Mouse (Mus musculus) liver, embryonic 14.5 days (tissue): ENCODE data around the gene Slc4a8. TPM values are rescaled to one million over a fixed set of nuclear protein-coding genes. Genes with fewer than 3 reads are reported as not detected.

Experiments used
- ATAC-seq: fragments of 200-750 bp; cut with Nextera tagmentation; 2 replicates; pipeline ENCODE4 v1.8.0; 2017; ENCODE audit warnings: moderate number of reproducible peaks, mild to moderate bottlenecking, moderate library complexity; ENCODE audit not compliant: insufficient read depth
- DNase-seq, 3 experiments: peaks; one replicate each; pipeline ENCODE4 v3.0.0-alpha.2; 2012 to 2013; ENCODE audit warnings: low read depth in 3 of 3, low spot score in 3 of 3
- H3K27ac ChIP-seq: fragments of 300-500 bp; sonication (generic); 2 replicates; pipeline ENCODE4 v1.5.1; 2014; ENCODE audit warnings: moderate library complexity, mild to moderate bottlenecking, control low read depth, inconsistent platforms
- H3K27me3 ChIP-seq: fragments of 300-500 bp; sonication (generic); 2 replicates; pipeline ENCODE4 v1.6.1; 2014; ENCODE audit warnings: mild to moderate bottlenecking, low read length, moderate library complexity; ENCODE audit not compliant: control insufficient read depth, insufficient read depth
- H3K36me3 ChIP-seq: fragments of 300-500 bp; sonication (generic); replicated peaks from 2 replicates; pipeline ENCODE4 v1.6.1; 2014; ENCODE audit warnings: low read depth; ENCODE audit not compliant: control insufficient read depth, insufficient read depth
- H3K4me1 ChIP-seq, 2 experiments: fragments of 200-500 bp in 1 of 2; fragments of 300-500 bp in 1 of 2; sonication (generic) in 1 of 2; replicated peaks; 2 replicates each; pipeline ENCODE4 v1.6.1; 2012 to 2014; ENCODE audit warnings: antibody characterized with exemption in 1 of 2, inconsistent platforms in 1 of 2, low read length in 1 of 2; ENCODE audit not compliant: control insufficient read depth in 2 of 2, insufficient read depth in 2 of 2
- H3K4me2 ChIP-seq: fragments of 300-500 bp; sonication (generic); 2 replicates; pipeline ENCODE4 v1.6.1; 2014; ENCODE audit warnings: low read depth, mild to moderate bottlenecking, control low read depth, moderate library complexity
- H3K4me3 ChIP-seq, 2 experiments: fragments of 200-500 bp in 1 of 2; fragments of 300-500 bp in 1 of 2; sonication (generic) in 1 of 2; 2 replicates each; pipeline ENCODE4 v1.5.1; 2012 to 2014; ENCODE audit warnings: low read depth in 2 of 2, low read length in 2 of 2, mild to moderate bottlenecking in 2 of 2, control low read depth in 1 of 2, inconsistent platforms in 1 of 2, moderate library complexity in 1 of 2; ENCODE audit not compliant: insufficient read depth in 1 of 2
- H3K9ac ChIP-seq: fragments of 300-500 bp; sonication (generic); replicated peaks from 2 replicates; pipeline ENCODE4 v1.6.1; 2014; ENCODE audit warnings: mild to moderate bottlenecking, control low read depth, moderate library complexity
- H3K9me3 ChIP-seq: fragments of 300-500 bp; sonication (generic); 2 replicates; pipeline ENCODE4 v1.6.1; 2016; ENCODE audit warnings: low read length, mixed read lengths; ENCODE audit not compliant: control insufficient read depth
- CTCF ChIP-seq: IDR thresholded peaks from 2 replicates; pipeline ENCODE4 v1.5.1; 2016; ENCODE audit warnings: antibody characterized with exemption, low read depth, control low read depth
- EP300 ChIP-seq: IDR thresholded peaks from 2 replicates; pipeline ENCODE4 v1.6.1; 2016; ENCODE audit warnings: antibody characterized with exemption, low read depth
- WGBS: fragments of 180-500 bp; shearing (Covaris S2); extraction: QIAGEN DNeasy Blood & Tissue Kit; methylation state at CpG from one replicate; pipeline ENCODE4 v1.1.7; 2014; ENCODE audit not compliant: insufficient replicate concordance; 5-methylcytosine and 5-hydroxymethylcytosine counted together
- polyA plus RNA-seq, 2 experiments: library from polyadenylated mRNA; depleted of rRNA in 1 of 2; stranded (reverse) in 1 of 2; unstranded in 1 of 2; fragments of >200 nt; fragmentation: Nextera tagmentation in 1 of 2; extraction: Ambion mirVana in 1 of 2; gene quantifications; 2 replicates each; pipeline versions ENCODE4 v1.2.1 to v1.2.3; 2012 to 2014

Slc4a8 gene
- polyA plus RNA-seq, 2 experiments, result 0.16 to 0.55 TPM

DNA sequence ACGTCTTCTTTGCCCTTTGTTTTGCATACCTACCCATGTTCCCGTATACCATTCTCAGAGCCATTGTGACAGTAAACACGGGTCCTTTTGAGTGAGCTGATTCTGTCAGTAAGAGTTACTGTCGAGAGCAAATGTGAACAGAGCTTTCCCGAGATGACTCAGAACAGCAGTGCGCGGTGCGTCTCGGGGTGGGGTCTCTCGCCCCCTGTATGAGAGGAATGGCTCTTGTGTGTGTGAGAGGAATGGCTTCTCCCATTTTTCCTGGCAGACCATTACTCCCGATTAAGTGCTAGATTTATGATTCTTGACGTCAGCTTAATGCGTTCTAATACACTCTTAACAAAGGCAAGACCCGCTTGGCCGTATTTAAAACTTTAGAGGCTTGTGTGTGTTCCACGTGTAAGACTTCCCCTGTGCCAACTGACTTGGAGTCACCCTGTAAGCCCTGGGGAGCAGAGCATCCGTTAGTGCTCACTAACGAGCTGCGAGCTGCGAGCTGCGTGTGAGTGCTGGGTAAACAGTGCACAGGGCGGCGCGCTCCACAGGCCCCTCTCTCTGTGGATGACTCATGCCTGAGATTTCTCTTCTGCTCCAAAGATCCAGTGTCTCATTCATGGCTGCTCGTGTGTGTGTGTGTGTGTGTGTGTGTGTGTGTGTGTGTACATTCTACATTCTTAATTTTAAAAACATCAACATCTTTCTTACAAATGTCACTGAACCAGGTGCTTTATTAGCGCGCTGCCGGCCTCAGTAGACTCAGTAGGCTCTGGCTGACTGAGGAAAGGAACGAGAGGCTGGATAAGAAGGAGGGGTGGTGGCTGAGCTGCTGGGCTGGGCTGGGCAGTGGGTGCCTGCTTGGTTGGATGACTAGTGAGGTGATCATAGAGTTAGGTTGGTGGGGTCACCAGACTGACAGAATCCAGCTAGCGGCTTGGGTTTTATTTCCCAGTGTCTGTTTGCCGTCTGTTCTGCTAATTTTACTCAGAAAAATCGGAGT is 15.8 kb downstream of the Slc4a8 start:
- H3K4me2 ChIP-seq, result no peak overlapping the region
- no peak for DNase-seq

DNA sequence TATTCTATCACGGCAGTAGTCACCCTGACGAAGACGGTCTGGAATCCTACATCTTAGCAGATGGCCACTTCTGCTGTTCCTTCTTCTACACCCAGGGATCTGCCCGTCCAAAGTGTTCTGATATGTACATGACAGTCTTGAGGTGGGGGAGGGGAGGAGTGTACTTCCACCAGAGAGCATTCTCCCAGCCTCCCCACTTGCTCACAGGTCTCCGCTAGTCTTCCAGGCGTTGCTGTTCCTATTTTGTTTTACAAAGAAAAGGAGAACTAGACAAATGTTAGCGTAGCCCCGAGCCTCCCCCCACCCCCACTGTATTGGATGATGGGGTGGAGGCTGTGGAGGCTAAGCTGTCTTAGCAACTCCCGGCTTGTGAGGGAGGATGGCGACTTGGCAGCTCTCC is 18.3 kb downstream of the Slc4a8 start:
- no peak overlapping the region for H3K9ac ChIP-seq
- no peak overlapping the region for H3K4me3 ChIP-seq
- no peak for DNase-seq
- 37% methylated on average over 10 of the region's 10 CpGs for whole genome bisulfite sequencing
- no peak for ATAC-seq
- no peak overlapping the region for H3K4me2 ChIP-seq
- H3K27me3 ChIP-seq, result no peaks in the 10 kb centered on the region
- H3K9me3 ChIP-seq, result no peaks in the 10 kb centered on the region
- no peak overlapping the region for H3K27ac ChIP-seq
- no peaks in the 10 kb centered on the region for H3K36me3 ChIP-seq
- TF ChIP-seq EP300, result no peak
- H3K4me1 ChIP-seq, result no peaks in the 10 kb centered on the region

More for the DNA sequence above, 15.8 kb downstream of the Slc4a8 start:
- no peaks in the 10 kb centered on the region for H3K27me3 ChIP-seq
- no peaks in the 10 kb centered on the region for H3K36me3 ChIP-seq
- WGBS, result 66% methylated on average over 32 of the region's 32 CpGs
- no peaks in the 10 kb centered on the region for H3K4me1 ChIP-seq
- no peak overlapping the region for H3K4me3 ChIP-seq
- TF ChIP-seq CTCF (no peak), EP300 (no peak)
- no peak overlapping the region for H3K27ac ChIP-seq
- no peak for ATAC-seq
- no peak overlapping the region for H3K9ac ChIP-seq
- no peaks in the 10 kb centered on the region for H3K9me3 ChIP-seq

DNA sequence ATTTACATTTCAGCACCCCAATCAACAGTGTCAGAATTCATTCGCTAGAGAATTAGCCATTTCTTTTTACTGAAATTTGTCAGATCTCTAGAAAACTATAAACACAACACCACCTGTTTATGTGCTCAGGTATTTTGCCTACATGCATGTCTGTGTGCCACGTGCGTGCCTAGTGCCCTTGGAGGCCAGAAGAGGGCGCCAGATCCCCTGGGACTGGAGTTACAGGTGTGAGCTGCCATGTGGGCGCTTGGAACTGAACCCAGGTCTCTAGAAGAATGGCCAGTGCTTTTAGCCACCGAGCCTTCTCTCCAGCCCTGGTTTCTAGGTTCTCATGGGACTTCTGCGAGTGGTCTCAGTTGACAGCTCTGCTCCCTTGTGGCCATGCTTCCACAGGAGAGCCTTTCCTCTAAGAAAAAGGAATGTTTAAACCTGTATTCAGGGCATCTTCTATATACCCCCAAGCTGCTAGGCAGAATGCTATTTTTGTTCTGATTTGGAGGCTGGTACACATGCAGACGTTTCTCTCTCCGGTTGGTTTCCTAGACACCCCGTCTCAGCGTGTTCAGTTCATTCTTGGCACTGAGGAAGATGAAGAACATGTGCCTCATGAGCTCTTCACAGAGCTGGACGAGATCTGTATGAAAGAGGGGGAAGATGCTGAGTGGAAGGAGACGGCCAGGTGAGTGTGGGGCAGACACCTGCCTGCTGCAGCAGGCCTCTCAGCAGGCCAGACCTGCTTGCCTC is 21.9 kb downstream of the Slc4a8 start:
- WGBS, result 67% methylated on average over 13 of the region's 13 CpGs
- no peak for ATAC-seq
- Histone ChIP-seq H3K4me3 (no peak overlapping the region), H3K27ac (no peak overlapping the region), H3K4me1 (no peaks in the 10 kb centered on the region), H3K9me3 (no peaks in the 10 kb centered on the region), H3K27me3 (no peaks in the 10 kb centered on the region), H3K4me2 (no peak overlapping the region), H3K9ac (no peak overlapping the region), H3K36me3 (no peaks in the 10 kb centered on the region)
- no peak for DNase-seq
- TF ChIP-seq EP300, result no peak
- peak; percentile 46 for TF ChIP-seq CTCF

DNA sequence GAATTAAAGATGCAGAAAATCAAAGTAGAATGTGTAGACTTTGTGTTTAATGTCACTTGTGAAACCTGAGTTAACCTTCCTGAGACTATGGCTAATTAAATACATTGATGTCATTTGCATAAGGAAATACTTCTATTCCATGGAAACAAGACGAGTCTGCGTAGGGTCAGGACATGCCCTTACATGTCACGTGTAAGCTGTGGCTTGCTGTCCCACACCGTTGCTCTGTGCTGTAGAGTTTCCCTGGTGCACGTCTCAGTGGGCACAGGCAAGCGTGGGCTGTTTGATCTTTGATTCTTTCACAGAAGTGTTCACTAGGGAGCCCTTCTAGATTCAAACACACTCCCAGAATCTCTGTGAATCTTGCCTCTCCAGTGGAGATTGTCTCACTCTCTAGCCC is 28.7 kb downstream of the Slc4a8 start:
- no peak for TF ChIP-seq CTCF
- TF ChIP-seq EP300, result no peak
- ATAC-seq (no peak), DNase-seq (no peak)
- Histone ChIP-seq H3K27ac (no peak overlapping the region), H3K4me1 (no peaks in the 10 kb centered on the region), H3K36me3 (no peaks in the 10 kb centered on the region), H3K9me3 (no peaks in the 10 kb centered on the region), H3K4me2 (no peak overlapping the region), H3K9ac (no peak overlapping the region), H3K4me3 (no peak overlapping the region), H3K27me3 (no peaks in the 10 kb centered on the region)
- 63% methylated on average over 6 of the region's 6 CpGs for WGBS

DNA sequence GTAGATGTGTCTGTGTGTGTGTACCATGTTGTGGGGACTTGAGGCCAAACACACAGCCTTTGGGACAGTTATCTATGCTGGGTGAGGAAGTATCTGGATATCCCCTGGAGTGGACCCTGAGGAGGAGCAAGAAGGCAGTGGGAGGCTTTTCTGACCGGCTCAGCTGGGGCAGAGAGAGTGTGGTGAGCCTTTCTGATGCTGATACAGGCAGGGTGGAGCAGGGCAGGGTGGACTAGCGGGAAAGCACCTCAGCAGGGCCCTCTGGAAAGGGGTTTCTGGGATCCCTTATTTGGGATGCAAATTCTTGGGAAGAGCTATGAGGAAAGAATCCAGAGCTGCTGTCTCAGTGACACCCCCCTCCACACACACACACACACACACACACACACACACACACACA is 30.8 kb downstream of the Slc4a8 start:
- H3K27ac ChIP-seq, result no peak overlapping the region
- no peaks in the 10 kb centered on the region for H3K27me3 ChIP-seq
- DNase-seq, result no peak
- WGBS, result 61% methylated on average over 2 of the region's 2 CpGs
- H3K9me3 ChIP-seq, result no peaks in the 10 kb centered on the region
- no peaks in the 10 kb centered on the region for H3K4me1 ChIP-seq
- H3K4me3 ChIP-seq, result no peak overlapping the region
- H3K36me3 ChIP-seq, result no peaks in the 10 kb centered on the region
- TF ChIP-seq EP300 (no peak), CTCF (no peak)
- ATAC-seq, result no peak
- no peak overlapping the region for H3K4me2 ChIP-seq
- no peak overlapping the region for H3K9ac ChIP-seq
